Mouse (Mus musculus): ENCODE measurements around the gene Mid2. TPM values are rescaled to one million over a fixed set of nuclear protein-coding genes. Genes with fewer than 3 reads are reported as not detected.

Gene Mid2
- 1 to 10 TPM; 1.0 TPM for polyA plus RNA-seq (2017; shearing (Covaris generic))

DNA sequence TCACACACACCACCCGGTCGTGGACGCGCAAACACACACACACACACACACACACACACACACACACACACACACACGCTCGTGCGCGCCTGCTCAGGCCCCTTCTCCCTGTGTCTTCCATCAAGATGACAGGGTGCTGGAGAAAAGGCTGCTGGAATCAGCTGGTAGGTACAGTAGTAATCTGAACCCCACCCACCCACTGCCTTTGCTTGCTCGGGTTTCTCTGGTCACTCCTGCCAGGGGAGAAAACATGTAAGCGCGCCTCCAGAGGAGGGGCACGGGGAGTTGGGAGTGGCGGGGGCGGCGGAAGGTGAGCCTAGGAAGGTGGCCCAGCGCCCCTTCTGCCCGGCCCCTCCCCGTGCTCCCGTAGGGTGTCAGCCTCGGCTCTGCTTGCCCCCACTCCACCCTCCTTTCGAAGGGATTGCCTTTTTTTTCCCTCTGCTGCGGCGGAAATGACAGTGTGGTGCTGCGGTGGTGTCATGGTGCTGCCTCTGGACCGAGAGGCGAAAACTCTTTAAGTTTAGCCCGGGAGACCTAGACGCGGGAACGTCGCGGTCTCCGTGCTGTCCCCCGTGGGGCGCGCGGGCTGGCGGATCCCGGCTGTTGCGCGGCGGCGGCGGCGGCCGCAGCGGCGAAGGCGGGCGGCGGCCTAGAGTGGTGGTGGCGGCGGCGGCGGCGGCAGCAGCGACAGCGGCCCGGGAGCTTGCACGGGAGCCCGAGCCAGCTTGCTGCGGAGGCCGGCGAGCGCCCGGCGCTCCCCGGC is at the start of gene Mid2:
TSS of gene Mid2 (plus strand) at position 121 of the 763 bp plus-strand sequence.

DNA sequence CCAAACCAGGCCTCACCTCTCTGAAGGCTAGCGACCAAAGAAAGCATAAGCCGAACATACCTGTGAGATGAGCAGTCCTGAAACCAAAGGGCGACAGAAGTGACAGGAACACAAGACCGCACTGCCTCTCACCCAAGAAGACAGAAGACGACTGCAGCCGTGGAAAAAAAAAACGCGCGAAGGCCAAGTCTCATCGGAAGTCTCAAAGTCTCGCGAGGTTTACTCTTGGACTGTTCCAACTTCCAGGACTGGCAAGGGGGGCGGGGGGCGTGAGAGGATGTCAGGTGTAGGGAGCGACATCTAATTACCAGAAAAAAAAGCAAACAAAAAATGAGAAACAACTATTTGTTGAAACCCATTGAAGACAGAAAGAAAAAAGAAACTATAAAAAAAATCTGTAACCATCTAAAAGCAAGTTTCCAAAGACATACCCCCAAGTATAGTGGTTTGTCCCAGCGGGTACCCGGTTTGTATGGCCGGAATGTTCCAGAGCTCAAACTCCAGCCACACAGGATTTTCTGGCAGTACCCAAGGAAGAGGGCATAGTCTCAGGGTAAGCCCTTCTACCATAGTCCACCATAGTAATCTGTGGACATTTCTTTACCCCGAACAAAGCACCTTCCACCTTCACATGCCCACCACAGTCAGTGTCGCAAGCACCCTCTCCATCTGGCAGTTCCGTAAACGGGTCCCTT is 149.1 kb downstream of the Mid2 start, which contains the start of gene Tex13b:
TSS of gene Tex13b (minus strand) at position 122 of the 695 bp plus-strand sequence.

Other genes starting within 250 kb of the Mid2 start
- 100 to 1,000 TPM in 1 of 2 experiments, 10 to 100 TPM in 1; 59.6 to 106 TPM for gene Prps1, start 208.0 kb upstream of the Mid2 start, polyA plus RNA-seq (2017; shearing (Covaris generic))
- 100 to 1,000 TPM; 173 to 498 TPM for gene Tsc22d3, start 63.9 kb upstream of the Mid2 start, polyA plus RNA-seq (2017; shearing (Covaris generic))
- under 1 TPM; 0.14 to 0.43 TPM for gene Tex13b, start 148.8 kb downstream of the Mid2 start, polyA plus RNA-seq (2017; shearing (Covaris generic))
- not detected for gene Vsig1, start 243.0 kb downstream of the Mid2 start, polyA plus RNA-seq (2017; shearing (Covaris generic))

Data from activated CD4-positive, CD25-positive, alpha-beta regulatory T cell (primary cell).